Mouse (Mus musculus) left cerebral cortex, adult 9 months (tissue): ENCODE measurements around the gene Arhgap24.

ENCODE experiments used
- DNase-seq, 2 experiments: peaks; one replicate each; pipeline ENCODE4 v3.0.0; 2022; ENCODE audit warnings: low spot score in 2 of 2

The Arhgap24 gene

GRCm38 (mm10) chr5:102481215-102482211 is at the start of gene Arhgap24:
Gene Arhgap24 (plus strand): TSS chr5:102481391.
- DNase-seq = peak in 1 of 2 experiments; percentile 28

- no peak for DNase-seq
These were observed 47.0 kb upstream of the Arhgap24 start for GRCm38 (mm10) chr5:102434182-102434581.

- DNase-seq = no peak
These were observed 44.6 kb upstream of the Arhgap24 start for GRCm38 (mm10) chr5:102436581-102436980.

- DNase-seq = peak in 1 of 2 experiments; percentile 23
These were observed 41.9 kb upstream of the Arhgap24 start for GRCm38 (mm10) chr5:102439119-102439877.

GRCm38 (mm10) chr5:102447436-102447835 is 33.8 kb upstream of the Arhgap24 start:
- no peak for DNase-seq

- DNase-seq = no peak
These were observed 30.3 kb upstream of the Arhgap24 start for GRCm38 (mm10) chr5:102450897-102451296.

- DNase-seq = no peak
These were observed 29.0 kb upstream of the Arhgap24 start for GRCm38 (mm10) chr5:102452079-102452797.

GRCm38 (mm10) chr5:102453324-102453723 is 27.9 kb upstream of the Arhgap24 start:
- no peak for DNase-seq

GRCm38 (mm10) chr5:102455247-102455646 is 25.9 kb upstream of the Arhgap24 start:
- DNase-seq = no peak

GRCm38 (mm10) chr5:102460452-102461197 is 20.6 kb upstream of the Arhgap24 start:
- DNase-seq = no peak

- no peak for DNase-seq
These were observed 18.2 kb upstream of the Arhgap24 start for GRCm38 (mm10) chr5:102462948-102463347.

- no peak for DNase-seq
These were observed 15.8 kb upstream of the Arhgap24 start for GRCm38 (mm10) chr5:102465372-102465771.

- DNase-seq = no peak
These were observed 12.9 kb upstream of the Arhgap24 start for GRCm38 (mm10) chr5:102468292-102468691.

- no peak for DNase-seq
These were observed 10.9 kb upstream of the Arhgap24 start for GRCm38 (mm10) chr5:102470284-102470683.

- DNase-seq = no peak
These were observed 3.1 kb upstream of the Arhgap24 start for GRCm38 (mm10) chr5:102478076-102478475.

GRCm38 (mm10) chr5:102483285-102483975 is 2.2 kb downstream of the Arhgap24 start:
- no peak for DNase-seq

- DNase-seq = no peak
These were observed 10.4 kb downstream of the Arhgap24 start for GRCm38 (mm10) chr5:102491554-102491953.

- DNase-seq = no peak
These were observed 11.0 kb downstream of the Arhgap24 start for GRCm38 (mm10) chr5:102492152-102492551.

- no peak for DNase-seq
These were observed 13.6 kb downstream of the Arhgap24 start for GRCm38 (mm10) chr5:102494827-102495226.

- DNase-seq = no peak
These were observed 16.0 kb downstream of the Arhgap24 start for GRCm38 (mm10) chr5:102497205-102497604.
